Mouse (Mus musculus): ENCODE data around the gene Nxf3. TPM values are rescaled to one million over a fixed set of nuclear protein-coding genes. Genes with fewer than 3 reads are reported as not detected.
A peak's percentile ranks its signal among the peaks of the same experiment; 100 is the strongest.
"Not testable (repeated sequence)": the region's sequence is repeated elsewhere in the genome, so short reads cannot be mapped to it uniquely, and the experiment has no call there.

Nxf3 gene
- polyA plus RNA-seq, 1 experiment from 2014 or later: 0.07 TPM

- H3K4me2 ChIP-seq (replicated peaks; ENCODE audit: low read depth, low read length): no peak overlapping the region
- H3K9me3 ChIP-seq (ENCODE audit: low read length): no peaks in the 10 kb centered on the region
- no peaks in the 10 kb centered on the region for H3K4me1 ChIP-seq (ENCODE audit: insufficient read depth, low read depth, low read length)
- no peaks in the 10 kb centered on the region for H3K36me3 ChIP-seq (ENCODE audit: insufficient read depth, low read length)
- WGBS: 62% methylated on average over 3 of the region's 3 CpGs
- TF ChIP-seq CTCF (IDR thresholded peaks at IDR 0.05) (no peak), EP300 (IDR thresholded peaks at IDR 0.05) (no peak)
- DNase-seq (ENCODE audit: low spot score) (no peak), ATAC-seq (no peak)
- no peak overlapping the region for H3K4me3 ChIP-seq (ENCODE audit: low read depth, low read length)
- no peak overlapping the region for H3K27ac ChIP-seq (ENCODE audit: low read length)
- H3K9ac ChIP-seq (replicated peaks; ENCODE audit: low read depth): no peak overlapping the region
- H3K27me3 ChIP-seq (replicated peaks; ENCODE audit: insufficient read depth, low read length): no peaks in the 10 kb centered on the region
Observed at GRCm38 (mm10) chrX:136104724-136105088, 19.7 kb upstream of the Nxf3 start.

DNA sequence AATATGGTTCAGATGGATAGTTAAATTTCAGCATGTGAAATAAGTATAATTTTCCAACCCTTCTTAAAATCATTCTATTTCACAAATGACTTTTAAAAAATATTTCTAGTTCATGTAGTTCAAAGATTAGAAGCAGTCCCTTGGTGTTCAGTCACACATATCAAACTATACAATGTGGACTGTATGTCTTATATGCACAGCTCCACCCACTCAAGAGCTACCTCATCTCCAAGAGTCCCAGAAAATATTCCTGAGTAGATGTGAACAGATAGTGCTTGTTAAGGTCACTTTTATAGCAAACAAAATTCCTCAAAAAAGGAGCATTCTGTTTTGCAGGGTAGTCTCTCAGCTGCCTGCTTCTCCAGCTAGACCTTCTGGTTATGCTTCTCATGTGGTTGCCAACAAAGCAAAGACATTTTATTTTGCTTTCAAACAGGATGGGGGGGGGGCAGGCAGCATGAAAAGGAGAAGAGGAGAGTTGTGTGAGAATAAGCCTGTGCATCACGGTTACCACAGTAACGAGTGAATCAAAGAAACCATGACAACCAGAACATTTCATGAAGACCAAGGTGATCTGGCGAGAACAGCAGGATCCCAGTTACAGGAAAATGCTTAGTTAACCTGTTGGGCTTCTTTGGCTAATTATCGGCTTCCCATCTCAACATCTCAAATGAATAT lies 19.1 kb upstream of the Nxf3 start:
- Histone ChIP-seq H3K4me2 (replicated peaks; ENCODE audit: low read depth, low read length) (no peak overlapping the region), H3K4me1 (ENCODE audit: insufficient read depth, low read depth, low read length) (no peaks in the 10 kb centered on the region), H3K36me3 (ENCODE audit: insufficient read depth, low read length) (no peaks in the 10 kb centered on the region), H3K9ac (replicated peaks; ENCODE audit: low read depth) (no peak overlapping the region), H3K27me3 (replicated peaks; ENCODE audit: insufficient read depth, low read length) (no peaks in the 10 kb centered on the region), H3K27ac (ENCODE audit: low read length) (no peak overlapping the region), H3K4me3 (ENCODE audit: low read depth, low read length) (no peak overlapping the region), H3K9me3 (ENCODE audit: low read length) (no peaks in the 10 kb centered on the region)
- DNase-seq (ENCODE audit: low spot score) (no peak), ATAC-seq (no peak)
- TF ChIP-seq CTCF (IDR thresholded peaks at IDR 0.05) (no peak), EP300 (IDR thresholded peaks at IDR 0.05) (no peak)
- 70% methylated on average over 4 of the region's 4 CpGs for WGBS

DNA sequence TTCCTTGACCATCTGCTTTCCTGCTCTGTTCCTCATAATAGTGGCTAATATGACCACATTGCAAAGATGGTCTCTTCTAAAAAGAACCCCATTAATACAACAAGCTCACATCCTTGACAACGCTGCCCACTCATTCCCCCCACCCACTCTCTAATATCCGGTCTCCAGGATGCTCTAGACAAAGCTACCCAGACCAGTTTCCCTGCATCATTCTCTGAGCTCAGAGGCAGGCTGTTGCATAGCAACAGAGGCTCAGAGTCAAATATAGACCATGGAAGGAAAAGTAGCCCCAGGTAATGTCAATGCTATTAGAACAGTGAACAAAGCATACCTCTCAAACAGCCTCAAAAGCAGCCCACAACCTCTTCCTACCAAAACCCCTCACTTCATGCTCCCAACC lies 9.4 kb upstream of the Nxf3 start:
- Histone ChIP-seq H3K9me3 (ENCODE audit: low read length) (no peaks in the 10 kb centered on the region), H3K4me1 (ENCODE audit: insufficient read depth, low read depth, low read length) (no peaks in the 10 kb centered on the region), H3K4me3 (ENCODE audit: low read depth, low read length) (no peak overlapping the region), H3K36me3 (ENCODE audit: insufficient read depth, low read length) (no peaks in the 10 kb centered on the region), H3K9ac (replicated peaks; ENCODE audit: low read depth) (no peak overlapping the region), H3K27ac (ENCODE audit: low read length) (no peak overlapping the region), H3K27me3 (replicated peaks; ENCODE audit: insufficient read depth, low read length) (no peaks in the 10 kb centered on the region), H3K4me2 (replicated peaks; ENCODE audit: low read depth, low read length) (no peak overlapping the region)
- no peak for TF ChIP-seq EP300 (IDR thresholded peaks at IDR 0.05)
- TF ChIP-seq CTCF (IDR thresholded peaks at IDR 0.05): no peak
- DNase-seq (ENCODE audit: low spot score) (no peak), ATAC-seq (no peak)
- 41% methylated on average over 2 of the region's 2 CpGs for WGBS

DNA sequence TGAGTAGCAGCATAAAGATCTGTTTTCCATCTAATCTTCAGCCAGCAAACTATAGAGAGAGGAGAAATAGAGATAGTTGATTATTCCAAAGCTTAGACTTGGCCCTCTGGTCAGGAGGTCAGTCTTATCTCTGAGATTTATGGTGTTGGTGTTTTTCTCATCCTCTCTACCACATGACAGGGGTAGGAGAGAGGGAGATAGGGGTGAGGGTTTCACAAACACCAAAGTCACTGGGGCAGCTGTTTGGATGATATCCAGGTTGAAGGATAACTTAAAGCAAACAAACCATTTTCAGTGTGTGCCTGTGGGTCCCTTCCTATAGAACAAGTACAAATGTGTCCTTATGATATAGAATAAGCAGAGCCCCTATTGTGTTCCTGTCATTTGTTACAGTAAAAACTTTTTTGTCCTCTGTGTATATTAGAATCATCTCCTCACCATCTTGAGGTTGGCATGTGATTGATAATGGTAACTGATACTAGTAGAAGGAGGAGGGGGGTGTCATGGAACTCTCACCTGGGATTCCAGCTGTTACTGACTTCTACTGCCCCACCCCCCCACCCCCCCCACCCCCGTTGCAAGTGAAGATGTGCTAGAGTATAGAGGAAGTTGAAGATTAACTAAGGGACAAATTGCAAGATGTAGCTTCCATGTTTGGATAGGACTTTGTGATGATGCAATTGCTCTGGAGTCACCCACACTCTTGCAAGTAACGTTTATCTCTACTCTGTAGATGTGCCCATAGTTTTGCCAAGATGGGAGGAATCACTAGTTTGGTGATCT lies 7.6 kb upstream of the Nxf3 start:
- WGBS: 8% methylated on average over 2 of the region's 2 CpGs

GRCm38 (mm10) chrX:136068020-136068419 lies 17.0 kb downstream of the Nxf3 start, which contains the start of gene Bex2:
Bex2 (minus strand) TSS chrX:136068236.
- no CpG with 5 or more reads among the region's 32 CpGs for WGBS
- Histone ChIP-seq H3K4me2 (replicated peaks; ENCODE audit: low read depth, low read length) (0 out of 2 replicates have a peak within 1 kb of the TSS, but pooled peaks have one; percentile 22), H3K4me3 (ENCODE audit: low read depth, low read length) (peak within 1 kb of the TSS; percentile 3; the same call in 1 of the 2 replicates)
- H3K27me3 ChIP-seq (replicated peaks; ENCODE audit: insufficient read depth, low read length); H3K27ac ChIP-seq (ENCODE audit: low read length); H3K4me1 ChIP-seq (ENCODE audit: insufficient read depth, low read depth, low read length); DNase-seq (ENCODE audit: low spot score); H3K9me3 ChIP-seq (ENCODE audit: low read length); H3K9ac ChIP-seq (replicated peaks; ENCODE audit: low read depth); H3K36me3 ChIP-seq (ENCODE audit: insufficient read depth, low read length): not testable (repeated sequence)
- peak; percentile 97 for ATAC-seq

More for the DNA sequence above, 7.6 kb upstream of the Nxf3 start:
- H3K4me2 ChIP-seq (replicated peaks; ENCODE audit: low read depth, low read length): no peak overlapping the region
- no peaks in the 10 kb centered on the region for H3K9me3 ChIP-seq (ENCODE audit: low read length)
- TF ChIP-seq CTCF (IDR thresholded peaks at IDR 0.05) (no peak), EP300 (IDR thresholded peaks at IDR 0.05) (no peak)
- no peaks in the 10 kb centered on the region for H3K27me3 ChIP-seq (replicated peaks; ENCODE audit: insufficient read depth, low read length)
- H3K4me3 ChIP-seq (ENCODE audit: low read depth, low read length): no peak overlapping the region
- no peak for DNase-seq (ENCODE audit: low spot score)
- H3K9ac ChIP-seq (replicated peaks; ENCODE audit: low read depth): no peak overlapping the region
- no peak for ATAC-seq
- no peaks in the 10 kb centered on the region for H3K4me1 ChIP-seq (ENCODE audit: insufficient read depth, low read depth, low read length)
- no peaks in the 10 kb centered on the region for H3K36me3 ChIP-seq (ENCODE audit: insufficient read depth, low read length)
- no peak overlapping the region for H3K27ac ChIP-seq (ENCODE audit: low read length)

DNA sequence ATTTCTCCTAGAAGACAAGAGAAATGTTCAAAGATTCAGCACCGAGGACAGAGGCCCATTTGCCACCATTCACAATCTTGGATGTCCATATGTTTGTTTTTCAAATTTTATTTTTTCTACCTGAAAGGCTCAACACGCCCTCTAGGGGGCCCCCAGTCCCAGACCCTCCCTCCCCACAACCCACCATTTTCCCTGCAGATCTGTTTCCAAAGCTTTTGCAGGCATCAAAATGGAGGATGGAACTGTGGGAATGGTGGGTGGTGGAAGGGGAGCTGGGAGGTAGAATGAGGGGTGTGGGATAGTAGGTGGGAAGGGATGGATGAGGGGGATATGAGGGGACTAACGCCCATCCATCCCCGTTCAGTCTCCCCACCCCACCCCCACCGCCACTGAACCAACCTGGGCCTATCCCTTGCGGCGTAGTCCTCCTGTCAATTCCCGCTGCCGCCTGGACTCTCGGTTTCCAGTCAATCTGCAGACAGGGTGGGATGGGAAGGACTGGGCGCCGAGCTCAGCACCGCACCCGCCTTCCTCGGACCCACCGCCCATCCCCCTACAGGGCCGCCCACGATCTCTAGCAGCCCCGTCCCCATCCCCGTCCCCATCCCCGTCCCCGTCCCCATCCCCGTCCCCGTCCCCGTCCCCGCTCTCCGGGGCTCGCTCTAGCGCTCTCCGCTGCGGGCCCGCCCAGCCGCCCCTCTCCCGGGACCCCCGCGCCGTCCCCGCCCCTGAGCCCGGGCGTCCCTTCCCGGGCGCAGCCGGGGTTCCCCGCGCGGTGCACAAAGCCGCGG lies 17.7 kb downstream of the Nxf3 start:
- not testable (repeated sequence) for H3K9me3 ChIP-seq (ENCODE audit: low read length); H3K4me1 ChIP-seq (ENCODE audit: insufficient read depth, low read depth, low read length); H3K9ac ChIP-seq (replicated peaks; ENCODE audit: low read depth); H3K36me3 ChIP-seq (ENCODE audit: insufficient read depth, low read length); H3K27ac ChIP-seq (ENCODE audit: low read length); H3K27me3 ChIP-seq (replicated peaks; ENCODE audit: insufficient read depth, low read length)
- Histone ChIP-seq H3K4me2 (replicated peaks; ENCODE audit: low read depth, low read length) (0 out of 2 replicates have a peak overlapping the region, but pooled peaks have one; percentile 22), H3K4me3 (ENCODE audit: low read depth, low read length) (peak overlapping the region; percentile 3; the same call in 1 of the 2 replicates)
- peak; percentile 17 for DNase-seq (ENCODE audit: low spot score)
- WGBS: 21% methylated on average over 6 of the region's 48 CpGs
- peak; percentile 57 for ATAC-seq
